ENCODE assay signal across 8 mouse cellular contexts in the genomic region with DNA sequence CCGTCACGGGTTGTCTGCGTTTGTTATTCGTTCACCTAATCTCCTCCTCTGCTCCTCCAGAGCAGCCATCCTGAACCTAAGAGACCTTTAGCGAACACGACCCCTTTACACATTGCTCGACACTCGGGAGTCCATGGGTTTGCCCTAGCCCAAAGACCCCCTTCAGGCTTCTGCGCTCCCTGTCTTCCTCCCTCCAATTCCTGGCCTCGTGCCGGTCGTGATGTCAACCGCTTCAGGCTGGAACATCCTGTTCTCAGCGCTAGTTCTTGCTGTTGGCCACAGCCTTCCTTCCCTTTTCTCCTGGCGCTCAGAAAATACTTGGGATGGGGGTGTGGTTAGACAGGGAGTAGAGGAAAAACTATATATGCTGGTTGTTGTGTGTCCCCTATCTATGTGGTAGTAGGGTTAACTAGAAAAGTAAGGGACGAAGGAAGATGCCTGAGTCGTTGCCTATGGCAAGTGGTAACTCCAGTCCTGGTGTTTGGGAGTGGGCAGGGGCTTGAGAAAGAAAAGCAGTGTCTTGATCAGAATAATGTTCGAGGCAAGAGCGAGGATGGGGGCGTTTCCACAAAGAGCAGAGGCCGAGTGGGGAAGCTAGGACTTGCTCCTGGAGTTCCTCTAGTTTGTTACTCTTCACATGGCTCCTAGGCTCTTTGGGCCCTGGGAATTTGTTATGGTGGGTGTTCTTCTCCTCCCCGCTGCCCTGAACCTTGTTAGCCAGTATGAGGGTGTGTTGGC. TPM values are rescaled to one million over a fixed set of nuclear protein-coding genes. Genes with fewer than 3 reads are reported as not detected.
A peak's percentile ranks its signal among the peaks of the same experiment; 100 is the strongest.
DNase-seq lines count a peak whose midpoint lies in the region; ATAC-seq and TF ChIP-seq lines count a peak whose summit lies in the region.

No protein-coding gene starts in this region.

- peak overlapping the region; percentile 98 for H3K4me2 ChIP-seq in hindbrain, postnatal 0 days (ENCODE audit: low read depth, low read length)
- peak overlapping the region; percentile 60 for H3K4me2 ChIP-seq in limb, embryonic 14.5 days (replicated peaks; ENCODE audit: low read depth, low read length, severe bottlenecking)
- H3K4me2 ChIP-seq in midbrain, embryonic 15.5 days: peak overlapping the region; percentile 80

- no peak for TF ChIP-seq POLR2A in limb, embryonic 14.5 days (IDR thresholded peaks at IDR 0.05; ENCODE audit: borderline replicate concordance, extremely low read depth, insufficient read depth, insufficient read length)

- no peaks in the 10 kb centered on the region for H3K9me3 ChIP-seq in hindbrain, postnatal 0 days (ENCODE audit: low read length)
- no peaks in the 10 kb centered on the region for H3K9me3 ChIP-seq in limb, embryonic 14.5 days (ENCODE audit: control insufficient read depth, low read length)
- H3K9me3 ChIP-seq in midbrain, embryonic 15.5 days: no peaks in the 10 kb centered on the region

- H3K4me3 ChIP-seq in hindbrain, postnatal 0 days (ENCODE audit: low read length): peak overlapping the region; percentile 61
- H3K4me3 ChIP-seq in limb, embryonic 14.5 days (replicated peaks; ENCODE audit: low read length): peak overlapping the region; percentile 47
- peak overlapping the region; percentile 55 for H3K4me3 ChIP-seq in midbrain, embryonic 15.5 days

- H3K27me3 ChIP-seq in hindbrain, postnatal 0 days (ENCODE audit: insufficient read depth, low read length): no peaks in the 10 kb centered on the region
- no peaks in the 10 kb centered on the region for H3K27me3 ChIP-seq in limb, embryonic 14.5 days (ENCODE audit: control insufficient read depth, insufficient read depth, low read length)
- H3K27me3 ChIP-seq in midbrain, embryonic 15.5 days (replicated peaks): no peaks in the 10 kb centered on the region

- no peak for ATAC-seq in hindbrain, postnatal 0 days
- no peak for ATAC-seq in limb, embryonic 14.5 days (ENCODE audit: low FRiP score, low read depth)
- ATAC-seq in midbrain, embryonic 15.5 days (replicated peaks): no peak

- H3K36me3 ChIP-seq in hindbrain, postnatal 0 days (ENCODE audit: insufficient read depth, low read length): peaks cover 38% of the 10 kb centered on the region
- peaks cover 40% of the 10 kb centered on the region for H3K36me3 ChIP-seq in limb, embryonic 14.5 days (ENCODE audit: control insufficient read depth, insufficient read depth, low read length)
- peaks cover 28% of the 10 kb centered on the region; the same call in 1 of the 2 replicates for H3K36me3 ChIP-seq in midbrain, embryonic 15.5 days (replicated peaks)

- H3K27ac ChIP-seq in hindbrain, postnatal 0 days: peak overlapping the region; percentile 96
- peak overlapping the region; percentile 70 for H3K27ac ChIP-seq in limb, embryonic 14.5 days (replicated peaks; ENCODE audit: low read depth, low read length)
- peak overlapping the region; percentile 78 for H3K27ac ChIP-seq in midbrain, embryonic 15.5 days

- no peak for TF ChIP-seq CTCF in hindbrain, postnatal 0 days (IDR thresholded peaks at IDR 0.05; ENCODE audit: low read depth)

- H3K4me1 ChIP-seq in hindbrain, postnatal 0 days (ENCODE audit: insufficient read depth, low read length): peaks cover 32% of the 10 kb centered on the region
- H3K4me1 ChIP-seq in limb, embryonic 14.5 days (ENCODE audit: control insufficient read depth, insufficient read depth, low read length): peaks cover 28% of the 10 kb centered on the region
- peaks cover 61% of the 10 kb centered on the region for H3K4me1 ChIP-seq in midbrain, embryonic 15.5 days

- peak; percentile 65 to 66 for DNase-seq in layer of hippocampus, adult 8-10 months (ENCODE audit: low spot score in 2 of 2)
- DNase-seq in layer of hippocampus, adult 11-12 months (ENCODE audit: low spot score): no peak
- peak; percentile 88 for DNase-seq in cerebellum, adult 11-12 months
- DNase-seq in gastrocnemius, postnatal 14 days: peak; percentile 92
- DNase-seq in hindbrain, postnatal 0 days (ENCODE audit: low spot score): peak; percentile 80
- peak; percentile 53 for DNase-seq in limb, embryonic 14.5 days (ENCODE audit: low spot score)
- DNase-seq in thymus, postnatal 36 days: peak; percentile 29 to 46

- WGBS in hindbrain, postnatal 0 days: 2% methylated on average over 22 of the region's 22 CpGs
- 2% methylated on average over 22 of the region's 22 CpGs for WGBS in limb, embryonic 14.5 days
- WGBS in midbrain, embryonic 15.5 days: 1% methylated on average over 22 of the region's 22 CpGs

- peak overlapping the region; percentile 77 for H3K9ac ChIP-seq in hindbrain, postnatal 0 days (replicated peaks; ENCODE audit: low read length)
- H3K9ac ChIP-seq in limb, embryonic 14.5 days (ENCODE audit: low read depth, low read length, severe bottlenecking): peak overlapping the region; percentile 47
- H3K9ac ChIP-seq in midbrain, embryonic 15.5 days: peak overlapping the region; percentile 56

- intact Hi-C loops in gastrocnemius, postnatal 14 days (cut with DNase I; ENCODE audit: low total_unique reads): no loop called here

RNA-seq across cellular contexts. Expression of a gene that starts 4.3 kb away (rescaled TPM):
- 100 to 1,000 TPM in 2 of 4 experiments, 10 to 100 TPM in 2; 91.2 to 107 (median 97.7) TPM for total RNA-seq in layer of hippocampus, adult 8-10 months (2022)
- total RNA-seq in gastrocnemius, postnatal 14 days (2021): 10 to 100 TPM; 22.1 to 77.5 TPM
- total RNA-seq in hindbrain, postnatal 0 days (2014; rRNA removed): 24.4 and 27.1 TPM in 2 replicates
- 11.9 and 15.9 TPM in 2 replicates for polyA plus RNA-seq in hindbrain, postnatal 0 days (2015; fragmentation: Nextera tagmentation; extraction: Ambion mirVana)
- 19.3 and 25.4 TPM in 2 replicates for polyA plus RNA-seq in limb, embryonic 14.5 days (2012; rRNA removed)
- polyA plus RNA-seq in limb, embryonic 14.5 days (2014; fragmentation: Nextera tagmentation; extraction: Ambion mirVana): 16.0 and 22.5 TPM in 2 replicates
- polyA plus RNA-seq in midbrain, embryonic 15.5 days (2015; fragmentation: Nextera tagmentation; extraction: Ambion mirVana): 11.3 and 12.3 TPM in 2 replicates

RNA-seq across cellular contexts. Expression of a gene that starts 11.1 kb away (rescaled TPM):
- total RNA-seq in layer of hippocampus, adult 8-10 months (2022): 100 to 1,000 TPM; 926 to 962 (median 934) TPM
- total RNA-seq in gastrocnemius, postnatal 14 days (2021): 10 to 100 TPM; 37.9 to 39.7 TPM
- 146 and 148 TPM in 2 replicates for total RNA-seq in hindbrain, postnatal 0 days (2014; rRNA removed)
- 417 and 489 TPM in 2 replicates for polyA plus RNA-seq in hindbrain, postnatal 0 days (2015; fragmentation: Nextera tagmentation; extraction: Ambion mirVana)
- polyA plus RNA-seq in limb, embryonic 14.5 days (2012; rRNA removed): 199 and 224 TPM in 2 replicates
- 89.8 and 98.1 TPM in 2 replicates for polyA plus RNA-seq in limb, embryonic 14.5 days (2014; fragmentation: Nextera tagmentation; extraction: Ambion mirVana)
- 319 and 333 TPM in 2 replicates for polyA plus RNA-seq in midbrain, embryonic 15.5 days (2015; fragmentation: Nextera tagmentation; extraction: Ambion mirVana)

RNA-seq across cellular contexts. Expression of a gene that starts 20.9 kb away (rescaled TPM):
- 1 to 10 TPM in 3 of 4 experiments, under 1 TPM in 1; 0.97 to 1.8 (median 1.2) TPM for total RNA-seq in layer of hippocampus, adult 8-10 months (2022)
- under 1 TPM in 1 of 2 experiments, not detected in 1; 0.10 TPM for total RNA-seq in gastrocnemius, postnatal 14 days (2021)
- total RNA-seq in hindbrain, postnatal 0 days (2014; rRNA removed): 1.4 and 2.5 TPM in 2 replicates
- 1.3 and 1.9 TPM in 2 replicates for polyA plus RNA-seq in hindbrain, postnatal 0 days (2015; fragmentation: Nextera tagmentation; extraction: Ambion mirVana)
- polyA plus RNA-seq in limb, embryonic 14.5 days (2012; rRNA removed): 1.1 and 1.4 TPM in 2 replicates
- 0.30 and 0.77 TPM in 2 replicates for polyA plus RNA-seq in limb, embryonic 14.5 days (2014; fragmentation: Nextera tagmentation; extraction: Ambion mirVana)
- polyA plus RNA-seq in midbrain, embryonic 15.5 days (2015; fragmentation: Nextera tagmentation; extraction: Ambion mirVana): 0.86 and 0.89 TPM in 2 replicates

RNA-seq across cellular contexts. Expression of a gene that starts 23.0 kb away (rescaled TPM):
- total RNA-seq in layer of hippocampus, adult 8-10 months (2022): 1 to 10 TPM; 1.4 to 1.7 (median 1.5) TPM
- total RNA-seq in gastrocnemius, postnatal 14 days (2021): under 1 TPM in 1 of 2 experiments, not detected in 1; 0.18 TPM
- 1.2 and 1.4 TPM in 2 replicates for total RNA-seq in hindbrain, postnatal 0 days (2014; rRNA removed)
- polyA plus RNA-seq in hindbrain, postnatal 0 days (2015; fragmentation: Nextera tagmentation; extraction: Ambion mirVana): 1.0 and 1.2 TPM in 2 replicates
- polyA plus RNA-seq in limb, embryonic 14.5 days (2012; rRNA removed): 1.1 and 1.4 TPM in 2 replicates
- 0.41 and 0.77 TPM in 2 replicates for polyA plus RNA-seq in limb, embryonic 14.5 days (2014; fragmentation: Nextera tagmentation; extraction: Ambion mirVana)
- 0.24 and 0.27 TPM in 2 replicates for polyA plus RNA-seq in midbrain, embryonic 15.5 days (2015; fragmentation: Nextera tagmentation; extraction: Ambion mirVana)

RNA-seq across cellular contexts. Expression of a gene that starts 26.4 kb away (rescaled TPM):
- total RNA-seq in layer of hippocampus, adult 8-10 months (2022): 10 to 100 TPM in 2 of 4 experiments, 1 to 10 TPM in 2; 8.8 to 14.4 (median 10.1) TPM
- not detected for total RNA-seq in gastrocnemius, postnatal 14 days (2021)
- total RNA-seq in hindbrain, postnatal 0 days (2014; rRNA removed): 12.5 and 14.2 TPM in 2 replicates
- 13.0 and 13.5 TPM in 2 replicates for polyA plus RNA-seq in hindbrain, postnatal 0 days (2015; fragmentation: Nextera tagmentation; extraction: Ambion mirVana)
- 1.6 TPM in 2 replicates for polyA plus RNA-seq in limb, embryonic 14.5 days (2012; rRNA removed)
- polyA plus RNA-seq in limb, embryonic 14.5 days (2014; fragmentation: Nextera tagmentation; extraction: Ambion mirVana): 1.6 and 2.2 TPM in 2 replicates
- 6.3 and 8.0 TPM in 2 replicates for polyA plus RNA-seq in midbrain, embryonic 15.5 days (2015; fragmentation: Nextera tagmentation; extraction: Ambion mirVana)
